In the genomic region with DNA sequence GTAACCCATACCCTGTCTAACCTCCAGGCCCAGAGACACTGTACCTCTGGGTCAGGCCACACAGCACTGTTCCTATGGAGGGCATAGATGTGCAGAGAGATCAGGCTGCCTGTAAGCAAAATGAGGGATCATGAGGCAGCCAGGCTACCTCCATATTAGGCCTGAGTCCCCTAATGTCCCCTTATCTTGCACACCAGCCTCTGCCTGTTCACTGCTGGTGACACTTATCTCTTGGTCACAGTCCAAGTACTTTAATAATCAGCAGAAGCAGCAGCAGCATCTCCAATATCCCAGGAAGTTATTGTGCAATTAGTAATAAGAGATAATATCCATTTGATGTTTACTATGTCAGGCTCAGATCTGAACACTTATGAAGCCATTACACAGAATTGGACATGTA, we compare ENCODE assay signal across 23 mouse cellular contexts. TPM values are rescaled to one million over a fixed set of nuclear protein-coding genes. Genes with fewer than 3 reads are reported as not detected.
DNase-seq lines count a peak whose midpoint lies in the region; ATAC-seq and TF ChIP-seq lines count a peak whose summit lies in the region.
"Had no signal": no experiment of that assay in that cellular context is flagged by ENCODE, and none has a peak within 500 bp of the region (broad histone marks: within the 10 kb centered on the region; RNA-seq: fewer than 3 reads in every experiment).

No protein-coding gene starts in this region.

- TF ChIP-seq CTCF in intestine, postnatal 0 days (IDR thresholded peaks at IDR 0.05; ENCODE audit: low read depth), result no peak
- TF ChIP-seq CTCF in MEL (IDR thresholded peaks at IDR 0.05 in 2 of 3, conservative IDR thresholded peaks at IDR 0.05 in 1 of 3; ENCODE audit: control insufficient read depth in 1 of 3, insufficient read depth in 1 of 3, low read depth in 2 of 3, low read length in 3 of 3, poor library complexity in 1 of 3, severe bottlenecking in 1 of 3), result no peak
- no peak for TF ChIP-seq CTCF in liver, postnatal 0 days (IDR thresholded peaks at IDR 0.05; ENCODE audit: low read depth)

- no peaks in the 10 kb centered on the region for H3K4me1 ChIP-seq in intestine, embryonic 15.5 days (replicated peaks)
- H3K4me1 ChIP-seq in intestine, postnatal 0 days (replicated peaks; ENCODE audit: control insufficient read depth, insufficient read depth, low read length), result no peaks in the 10 kb centered on the region
- peaks cover 0 to 9% of the 10 kb centered on the region in 2 experiments; a peak in 2 of 4 replicates for H3K4me1 ChIP-seq in MEL (ENCODE audit: control insufficient read depth in 1 of 2, insufficient read depth in 2 of 2, low read length in 2 of 2)
- H3K4me1 ChIP-seq in erythroblast, embryonic 14.5 days (ENCODE audit: control insufficient read depth), result peaks cover 14% of the 10 kb centered on the region
- H3K4me1 ChIP-seq in liver, postnatal 0 days (ENCODE audit: insufficient read depth), result no peaks in the 10 kb centered on the region
- H3K4me1 ChIP-seq: midbrain, embryonic 15.5 days had no signal

- no peaks in the 10 kb centered on the region for H3K9me3 ChIP-seq in intestine, embryonic 15.5 days
- H3K9me3 ChIP-seq in intestine, postnatal 0 days (ENCODE audit: control insufficient read depth), result no peaks in the 10 kb centered on the region
- H3K9me3 ChIP-seq in MEL (replicated peaks; ENCODE audit: insufficient read depth, low read length), result no peaks in the 10 kb centered on the region
- peaks cover 12% of the 10 kb centered on the region for H3K9me3 ChIP-seq in erythroblast, embryonic 14.5 days (ENCODE audit: control insufficient read depth, low read length)
- no peaks in the 10 kb centered on the region for H3K9me3 ChIP-seq in liver, postnatal 0 days (ENCODE audit: low read length)
- H3K9me3 ChIP-seq: midbrain, embryonic 15.5 days had no signal

- no peaks in the 10 kb centered on the region for H3K27me3 ChIP-seq in intestine, embryonic 15.5 days (replicated peaks)
- no peaks in the 10 kb centered on the region for H3K27me3 ChIP-seq in intestine, postnatal 0 days (replicated peaks; ENCODE audit: control insufficient read depth, insufficient read depth, low read length)
- no peaks in the 10 kb centered on the region for H3K27me3 ChIP-seq in MEL (ENCODE audit: control insufficient read depth in 1 of 2, insufficient read depth in 2 of 2, low read length in 2 of 2)
- no peaks in the 10 kb centered on the region for H3K27me3 ChIP-seq in erythroblast, embryonic 14.5 days (ENCODE audit: control insufficient read depth)
- H3K27me3 ChIP-seq in liver, postnatal 0 days (ENCODE audit: insufficient read depth, low read length), result no peaks in the 10 kb centered on the region
- H3K27me3 ChIP-seq: midbrain, embryonic 15.5 days had no signal

- peak; percentile 90 for DNase-seq in MEL (ENCODE audit: low read depth, low spot score)
- no peak for DNase-seq in liver, postnatal 0 days
- no peak for DNase-seq in cerebellum, adult 11 months
- DNase-seq in cerebellum, adult 9-11 months, result no peak
- no peak for DNase-seq in layer of hippocampus, adult 9-10 months (ENCODE audit: low spot score)
- DNase-seq: adrenal gland, postnatal 25 days; B cell, adult 2 months; cerebellum, adult 8-10 months; gastrocnemius, postnatal 36 days; thymus, adult 2 months had no signal

- H3K79me2 ChIP-seq in MEL (ENCODE audit: control insufficient read depth, insufficient read depth, low read length, poor library complexity), result no peaks in the 10 kb centered on the region

- no peak overlapping the region for H3K4me2 ChIP-seq in intestine, embryonic 15.5 days (replicated peaks)
- no peak overlapping the region for H3K4me2 ChIP-seq in intestine, postnatal 0 days (replicated peaks; ENCODE audit: low read depth)
- H3K4me2 ChIP-seq in liver, postnatal 0 days (ENCODE audit: low read depth, low read length), result no peak overlapping the region
- H3K4me2 ChIP-seq: midbrain, embryonic 15.5 days had no signal

- no peak overlapping the region for H3K4me3 ChIP-seq in intestine, embryonic 15.5 days (replicated peaks)
- H3K4me3 ChIP-seq in intestine, postnatal 0 days (ENCODE audit: low read depth, low read length), result no peak overlapping the region
- H3K4me3 ChIP-seq in MEL (ENCODE audit: control insufficient read depth in 1 of 2, insufficient read depth in 1 of 2, low read depth in 2 of 2, low read length in 2 of 2), result no peak overlapping the region
- H3K4me3 ChIP-seq in erythroblast, embryonic 14.5 days (replicated peaks), result peak overlapping the region; percentile 39
- no peak overlapping the region for H3K4me3 ChIP-seq in liver, postnatal 0 days (ENCODE audit: low read depth, low read length)
- H3K4me3 ChIP-seq: midbrain, embryonic 15.5 days had no signal

- TF ChIP-seq EP300 in MEL (IDR thresholded peaks at IDR 0.05; ENCODE audit: low read depth in 1 of 2, low read length in 2 of 2), result peak; percentile 99
- peak; percentile 99 for TF ChIP-seq EP300 in liver, postnatal 0 days (IDR thresholded peaks at IDR 0.05; ENCODE audit: low read depth)

- TF ChIP-seq POLR2A in MEL (IDR thresholded peaks at IDR 0.05; ENCODE audit: control insufficient read depth in 1 of 2, insufficient read depth in 1 of 2, low read depth in 1 of 2, low read length in 2 of 2, poor library complexity in 1 of 2), result no peak

- ATAC-seq in intestine, embryonic 15.5 days, result 0 out of 2 replicates have a peak, but pooled peaks have one; percentile 20
- no peak for ATAC-seq in intestine, postnatal 0 days
- ATAC-seq in liver, postnatal 0 days, result peak; percentile 97
- ATAC-seq: hindbrain, postnatal 0 days; midbrain, embryonic 15.5 days had no signal

- H3K9ac ChIP-seq in intestine, embryonic 15.5 days, result no peak overlapping the region
- no peak overlapping the region for H3K9ac ChIP-seq in intestine, postnatal 0 days (ENCODE audit: low read depth, low read length)
- no peak overlapping the region for H3K9ac ChIP-seq in MEL (ENCODE audit: control insufficient read depth, low read depth, low read length, poor library complexity, severe bottlenecking)
- H3K9ac ChIP-seq in liver, postnatal 0 days (replicated peaks), result no peak overlapping the region
- H3K9ac ChIP-seq: midbrain, embryonic 15.5 days had no signal

- no peak overlapping the region for H3K27ac ChIP-seq in intestine, embryonic 15.5 days
- H3K27ac ChIP-seq in intestine, postnatal 0 days (ENCODE audit: low read depth, low read length), result no peak overlapping the region
- peak overlapping the region; percentile 8; the same call in 1 of the 2 replicates for H3K27ac ChIP-seq in MEL (ENCODE audit: control insufficient read depth, low read depth, low read length)
- no peak overlapping the region; the same call in 1 of the 2 replicates for H3K27ac ChIP-seq in liver, postnatal 0 days (ENCODE audit: low read depth)
- H3K27ac ChIP-seq: hindbrain, postnatal 0 days; midbrain, embryonic 15.5 days had no signal

- TF ChIP-seq RAD21 in MEL (IDR thresholded peaks at IDR 0.05; ENCODE audit: low read depth, low read length), result no peak

- no peaks in the 10 kb centered on the region for H3K36me3 ChIP-seq in intestine, embryonic 15.5 days
- H3K36me3 ChIP-seq in intestine, postnatal 0 days (ENCODE audit: control insufficient read depth, insufficient read depth), result no peaks in the 10 kb centered on the region
- H3K36me3 ChIP-seq in MEL (ENCODE audit: control insufficient read depth in 1 of 2, insufficient read depth in 2 of 2, low read length in 2 of 2), result peaks cover 0 to 14% of the 10 kb centered on the region in 2 experiments; a peak in 2 of 4 replicates
- no peaks in the 10 kb centered on the region; the same call in none of the 2 replicates for H3K36me3 ChIP-seq in erythroblast, embryonic 14.5 days (ENCODE audit: control insufficient read depth)
- no peaks in the 10 kb centered on the region for H3K36me3 ChIP-seq in liver, postnatal 0 days (replicated peaks; ENCODE audit: insufficient read depth, low read length)
- H3K36me3 ChIP-seq: midbrain, embryonic 15.5 days had no signal

TF ChIP-seq in MEL, 35 proteins besides CTCF, POLR2A, EP300 and RAD21 (continues in another document):
- TF ChIP-seq ZC3H11A (IDR thresholded peaks at IDR 0.05; ENCODE audit: low read depth, low read length) (no peak), MXI1 (IDR thresholded peaks at IDR 0.05; ENCODE audit: low read depth, low read length) (no peak), JUND (IDR thresholded peaks at IDR 0.05; ENCODE audit: low read depth, low read length) (no peak), POLR2AphosphoS2 (IDR thresholded peaks at IDR 0.05; ENCODE audit: low read length) (peak; percentile 76), SIN3A (IDR thresholded peaks at IDR 0.05; ENCODE audit: low read length) (peak; percentile 70), USF2 (IDR thresholded peaks at IDR 0.05; ENCODE audit: borderline replicate concordance in 1 of 2, insufficient read depth in 1 of 2, low read depth in 1 of 2, low read length in 2 of 2) (no peak), TAL1 (IDR thresholded peaks at IDR 0.05; ENCODE audit: low read length) (peak; percentile 98), HCFC1 (IDR thresholded peaks at IDR 0.05; ENCODE audit: low read depth, low read length) (0 out of 2 replicates have a peak, but pooled peaks have one; percentile 26), MAFK (IDR thresholded peaks at IDR 0.05; ENCODE audit: borderline replicate concordance, low read depth, low read length) (peak; percentile 78; the same call in 1 of the 2 replicates), MAZ (IDR thresholded peaks at IDR 0.05; ENCODE audit: low read depth, low read length) (no peak; the same call in 1 of the 2 replicates), ETS1 (IDR thresholded peaks at IDR 0.05; ENCODE audit: low read depth, low read length) (peak; percentile 95), ZNF384 (IDR thresholded peaks at IDR 0.05; ENCODE audit: low read depth, low read length) (no peak), ZMIZ1 (IDR thresholded peaks at IDR 0.05; ENCODE audit: low read depth, low read length) (0 out of 2 replicates have a peak, but pooled peaks have one; percentile 40)

RNA-seq across cellular contexts. Expression of gene Cyp4a32, which starts 17.7 kb away (rescaled TPM):
- not detected in 2 replicates for polyA plus RNA-seq in intestine, embryonic 15.5 days (2015; fragmentation: Nextera tagmentation; extraction: Ambion mirVana)
- not detected in 2 replicates for polyA plus RNA-seq in intestine, postnatal 0 days (2015; fragmentation: Nextera tagmentation; extraction: Ambion mirVana)
- not detected in 2 replicates for total RNA-seq in MEL (2012; rRNA removed)
- not detected for polyA plus RNA-seq in MEL (2012; ENCODE audit: insufficient read depth in 1 of 2, insufficient read length in 2 of 2, low read depth in 1 of 2, low replicate concordance in 2 of 2, missing spikeins in 1 of 2)
- polyA plus RNA-seq in erythroblast, embryonic 14.5 days (2012), result not detected in 2 replicates
- 16.1 and 18.5 TPM in 2 replicates for polyA plus RNA-seq in liver, postnatal 0 days (2015; fragmentation: Nextera tagmentation; extraction: Ambion mirVana)
- total RNA-seq: adrenal gland, postnatal 25 days; gastrocnemius, postnatal 36 days; hindbrain, postnatal 0 days; layer of hippocampus, postnatal 10 days; left cerebral cortex, postnatal 25 days had no signal
- polyA plus RNA-seq: frontal cortex, adult 2 months; heart, embryonic 16.5 days; hindbrain, postnatal 0 days; kidney, embryonic 16.5 days; lung, embryonic 16.5 days; midbrain, embryonic 15.5 days; neural tube, embryonic 11.5 days; spleen, adult 2 months; thymus, adult 2 months had no signal

RNA-seq across cellular contexts. Expression of gene Cyp4a31, which starts 19.6 kb away (rescaled TPM):
- not detected in 2 replicates for polyA plus RNA-seq in intestine, embryonic 15.5 days (2015; fragmentation: Nextera tagmentation; extraction: Ambion mirVana)
- not detected in 2 replicates for polyA plus RNA-seq in intestine, postnatal 0 days (2015; fragmentation: Nextera tagmentation; extraction: Ambion mirVana)
- total RNA-seq in MEL (2012; rRNA removed), result not detected in 2 replicates
- polyA plus RNA-seq in MEL (2012; ENCODE audit: insufficient read depth in 1 of 2, insufficient read length in 2 of 2, low read depth in 1 of 2, low replicate concordance in 2 of 2, missing spikeins in 1 of 2), result not detected
- polyA plus RNA-seq in erythroblast, embryonic 14.5 days (2012), result not detected in 2 replicates
- polyA plus RNA-seq in liver, postnatal 0 days (2015; fragmentation: Nextera tagmentation; extraction: Ambion mirVana), result 108 and 116 TPM in 2 replicates
- total RNA-seq: adrenal gland, postnatal 25 days; gastrocnemius, postnatal 36 days; hindbrain, postnatal 0 days; layer of hippocampus, postnatal 10 days; left cerebral cortex, postnatal 25 days had no signal
- polyA plus RNA-seq: frontal cortex, adult 2 months; heart, embryonic 16.5 days; hindbrain, postnatal 0 days; lung, embryonic 16.5 days; midbrain, embryonic 15.5 days; neural tube, embryonic 11.5 days; spleen, adult 2 months had no signal

Comparison
In these comparisons a context has a peak if more than half of its experiments do, and no peak if none do; other contexts are left out.
1. RNA of gene Cyp4a32, which starts 17.7 kb away (polyA plus RNA-seq): 16.1 to 18.5 TPM in liver, postnatal 0 days; not detected in intestine, embryonic 15.5 days, not detected in intestine, postnatal 0 days, not detected in MEL and not detected in erythroblast, embryonic 14.5 days; every median in the first group is over 10 times any median in the second.
2. RNA of gene Cyp4a31, which starts 19.6 kb away (polyA plus RNA-seq): 108 to 116 TPM in liver, postnatal 0 days; not detected in intestine, postnatal 0 days, not detected in MEL, not detected in intestine, embryonic 15.5 days and not detected in erythroblast, embryonic 14.5 days; every median in the first group is over 10 times any median in the second.